Mouse (Mus musculus): ENCODE measurements around the gene Lsmem1. TPM values are rescaled to one million over a fixed set of nuclear protein-coding genes. Genes with fewer than 3 reads are reported as not detected.

The Lsmem1 gene
- polyA plus RNA-seq, 1 experiment: 0.26 TPM

GRCm38 (mm10) chr12:40133573-40134271 lies 65.6 kb downstream of the Lsmem1 start, which contains the start of gene Scin:
Gene Scin, minus strand, starts transcription at chr12:40134228.
- TF ChIP-seq CTCF (IDR thresholded peaks at IDR 0.05; ENCODE audit: borderline replicate concordance, extremely low read depth, insufficient read depth, insufficient read length): no peak
- TF ChIP-seq POLR2A (IDR thresholded peaks at IDR 0.05; ENCODE audit: borderline replicate concordance, extremely low read depth, insufficient read depth, insufficient read length, poor library complexity, severe bottlenecking): no peak
- DNase-seq (ENCODE audit: low read depth): peak; percentile 17

GRCm38 (mm10) chr12:40133194-40133572 lies 66.1 kb downstream of the Lsmem1 start:
- TF ChIP-seq POLR2A (IDR thresholded peaks at IDR 0.05; ENCODE audit: borderline replicate concordance, extremely low read depth, insufficient read depth, insufficient read length, poor library complexity, severe bottlenecking) (no peak), CTCF (IDR thresholded peaks at IDR 0.05; ENCODE audit: borderline replicate concordance, extremely low read depth, insufficient read depth, insufficient read length) (no peak)
- DNase-seq (ENCODE audit: low read depth): peak; percentile 57

Other genes with a start within 250 kb of the Lsmem1 start
- 35.2 and 52.1 TPM in 2 replicates for gene Arl4a, start 161.5 kb downstream of the Lsmem1 start, polyA plus RNA-seq (2012; rRNA removed)
- gene Scin, start 65.3 kb downstream of the Lsmem1 start, polyA plus RNA-seq (2012; rRNA removed): 0.03 and 0.09 TPM in 2 replicates
- 59.0 and 59.6 TPM in 2 replicates for gene Ifrd1, start 49.0 kb upstream of the Lsmem1 start, polyA plus RNA-seq (2012; rRNA removed)
- gene Zfp277, start 246.4 kb upstream of the Lsmem1 start, polyA plus RNA-seq (2012; rRNA removed): 17.7 and 18.7 TPM in 2 replicates
- 25.8 and 29.5 TPM in 2 replicates for gene Dock4, start 246.5 kb upstream of the Lsmem1 start, polyA plus RNA-seq (2012; rRNA removed)

Measured in brain, embryonic 14.5 days (tissue).